Comparison of ENCODE assay signal across 9 mouse cellular contexts in genomic region chr17:65773617-65774016, GRCm38 (mm10). TPM values are rescaled to one million over a fixed set of nuclear protein-coding genes. Genes with fewer than 3 reads are reported as not detected.
A peak's percentile ranks its signal among the peaks of the same experiment; 100 is the strongest.
DNase-seq lines count a peak whose midpoint lies in the region; TF ChIP-seq lines count a peak whose summit lies in the region.
"Had no signal": no experiment of that assay in that cellular context is flagged by ENCODE, and none has a peak within 500 bp of the region (broad histone marks: within the 10 kb centered on the region; RNA-seq: fewer than 3 reads in every experiment).

No protein-coding gene starts in this region.

- TF ChIP-seq POLR2A in bone marrow, adult 2 months (IDR thresholded peaks at IDR 0.05; ENCODE audit: borderline replicate concordance, control insufficient read depth, low read depth, low read length): no peak

- peak; percentile 68 for TF ChIP-seq CTCF in layer of hippocampus, adult 2 months (conservative IDR thresholded peaks at IDR 0.05)
- TF ChIP-seq CTCF in bone marrow, adult 2 months (IDR thresholded peaks at IDR 0.05; ENCODE audit: control insufficient read depth, insufficient read depth, low read length): 0 out of 2 replicates have a peak, but pooled peaks have one; percentile 1

- peaks cover 5% of the 10 kb centered on the region; the same call in 1 of the 2 replicates for H3K4me1 ChIP-seq in bone marrow, adult 2 months (ENCODE audit: control insufficient read depth, insufficient read depth, low read length)

- H3K27ac ChIP-seq in layer of hippocampus, adult 2 months: no peak overlapping the region
- H3K27ac ChIP-seq in bone marrow, adult 2 months (ENCODE audit: control insufficient read depth, insufficient read depth, low read depth, low read length, poor library complexity): no peak overlapping the region
- H3K27ac ChIP-seq: heart, embryonic 15.5 days had no signal

- DNase-seq in cerebellum, postnatal 10 days: peak; percentile 14 to 20
- DNase-seq in cerebellum, adult 8-10 months: no peak
- DNase-seq in layer of hippocampus, adult 2 months (ENCODE audit: low spot score in 2 of 2): no peak
- DNase-seq in layer of hippocampus, adult 9-11 months: no peak
- DNase-seq in 3134 (ENCODE audit: extremely low read depth, insufficient read length, low spot score): peak; percentile 43
- no peak for DNase-seq in thymus, postnatal 4 days
- no peak for DNase-seq in adrenal gland, postnatal 36 days

- H3K4me3 ChIP-seq in layer of hippocampus, adult 2 months: no peak overlapping the region
- no peak overlapping the region for H3K4me3 ChIP-seq in bone marrow, adult 2 months (replicated peaks; ENCODE audit: control insufficient read depth, low read depth, low read length)

- 75% methylated on average over 4 of the region's 4 CpGs for WGBS in bone marrow, adult 2 months

RNA-seq across cellular contexts. Expression of gene Rab31, which starts 1.1 kb away (rescaled TPM):
- 10 to 100 TPM; 46.9 TPM for total RNA-seq in layer of hippocampus, adult 2 months (2021)
- 6.8 and 18.0 TPM in 2 replicates for polyA plus RNA-seq in bone marrow, adult 2 months (2011; ENCODE audit: insufficient read depth, insufficient read length, low replicate concordance, missing spikeins)
- 10 to 100 TPM; 40.9 to 50.1 TPM for total RNA-seq in adrenal gland, postnatal 36 days (2021)

RNA-seq across cellular contexts. Expression of gene Ppp4r1, which starts 8.8 kb away (rescaled TPM):
- 10 to 100 TPM; 32.3 to 35.1 TPM for total RNA-seq in layer of hippocampus, adult 2 months (2021)
- 17.9 and 28.6 TPM in 2 replicates for polyA plus RNA-seq in bone marrow, adult 2 months (2011; ENCODE audit: insufficient read depth, insufficient read length, low replicate concordance, missing spikeins)
- total RNA-seq in adrenal gland, postnatal 36 days (2021): 10 to 100 TPM; 67.6 to 72.7 TPM

Comparison
In these comparisons a context has a peak if more than half of its experiments do, and no peak if none do; other contexts are left out.
1. DNase-seq: peak in cerebellum, postnatal 10 days (2 of 2) and 3134 (single experiment); none in cerebellum, adult 8-10 months (single experiment), layer of hippocampus, adult 2 months (0 of 2), layer of hippocampus, adult 9-11 months (single experiment), thymus, postnatal 4 days (single experiment) and adrenal gland, postnatal 36 days (0 of 2).